Mouse (Mus musculus): ENCODE measurements around the gene Fam136a.

Gene Fam136a

GRCm38 (mm10) chr6:86397257-86397980, 32.0 kb downstream of the Fam136a start:
- DNase-seq (ENCODE audit: low read depth): no peak

DNA sequence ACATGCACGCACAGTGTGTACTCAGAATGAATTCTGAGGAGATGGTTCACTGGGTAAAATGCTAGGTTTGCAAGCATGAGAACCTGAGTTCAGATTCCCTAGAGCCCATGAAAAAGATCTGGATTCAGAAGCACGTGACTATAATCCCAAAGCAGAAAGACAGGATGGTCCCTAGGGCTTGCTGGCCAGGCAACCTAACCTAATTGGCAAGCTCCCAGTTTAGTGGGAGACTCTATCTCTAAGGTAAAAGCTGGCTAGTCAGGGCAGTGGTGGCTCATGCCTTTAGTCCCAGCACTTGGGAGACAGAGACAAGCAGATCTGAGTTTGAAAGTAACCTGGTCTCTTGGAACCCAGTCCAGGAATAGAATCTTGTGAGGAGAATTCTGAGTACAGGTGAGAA, 33.5 kb downstream of the Fam136a start:
- DNase-seq (ENCODE audit: low read depth): no peak

DNA sequence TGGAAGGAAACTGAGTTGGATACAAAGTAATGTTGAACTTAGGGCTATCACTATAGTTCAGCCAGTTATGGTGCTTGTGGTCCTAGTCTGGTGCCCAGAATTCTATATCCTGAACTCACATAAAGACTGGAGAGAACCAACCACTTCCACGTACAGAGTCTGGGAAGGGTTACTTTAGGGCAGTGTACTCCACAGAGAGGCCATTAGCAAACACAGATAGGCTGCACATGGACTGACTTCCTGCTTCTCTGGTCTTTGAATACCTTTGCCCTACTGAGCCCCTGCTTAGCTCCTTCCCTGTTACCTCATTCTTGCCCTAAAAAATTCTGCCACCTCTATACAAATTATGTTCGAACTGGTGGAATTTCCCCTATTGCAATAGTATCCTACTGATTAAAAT, 34.5 kb downstream of the Fam136a start:
- DNase-seq (ENCODE audit: low read depth): no peak

DNA sequence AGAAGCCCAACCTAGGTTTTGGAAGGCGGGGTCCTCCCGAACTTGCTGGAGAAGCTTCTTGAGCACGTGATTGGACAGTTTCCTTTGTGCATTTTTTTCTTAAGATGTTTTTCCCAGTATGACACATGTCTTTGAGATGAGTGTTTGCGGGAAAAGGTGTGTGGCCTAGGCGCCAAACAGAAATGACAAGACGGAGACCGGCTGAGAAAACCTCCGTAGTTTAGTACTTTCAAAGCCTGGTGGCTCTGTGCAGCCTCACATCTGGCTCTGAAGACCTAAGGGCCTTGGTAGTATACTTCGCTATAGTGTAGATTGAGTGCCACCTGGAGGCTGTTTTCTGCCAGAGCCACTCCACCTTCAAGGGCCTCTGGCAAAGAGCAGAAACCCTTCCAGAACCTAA, 35.5 kb downstream of the Fam136a start:
- DNase-seq (ENCODE audit: low read depth): peak; percentile 86

DNA sequence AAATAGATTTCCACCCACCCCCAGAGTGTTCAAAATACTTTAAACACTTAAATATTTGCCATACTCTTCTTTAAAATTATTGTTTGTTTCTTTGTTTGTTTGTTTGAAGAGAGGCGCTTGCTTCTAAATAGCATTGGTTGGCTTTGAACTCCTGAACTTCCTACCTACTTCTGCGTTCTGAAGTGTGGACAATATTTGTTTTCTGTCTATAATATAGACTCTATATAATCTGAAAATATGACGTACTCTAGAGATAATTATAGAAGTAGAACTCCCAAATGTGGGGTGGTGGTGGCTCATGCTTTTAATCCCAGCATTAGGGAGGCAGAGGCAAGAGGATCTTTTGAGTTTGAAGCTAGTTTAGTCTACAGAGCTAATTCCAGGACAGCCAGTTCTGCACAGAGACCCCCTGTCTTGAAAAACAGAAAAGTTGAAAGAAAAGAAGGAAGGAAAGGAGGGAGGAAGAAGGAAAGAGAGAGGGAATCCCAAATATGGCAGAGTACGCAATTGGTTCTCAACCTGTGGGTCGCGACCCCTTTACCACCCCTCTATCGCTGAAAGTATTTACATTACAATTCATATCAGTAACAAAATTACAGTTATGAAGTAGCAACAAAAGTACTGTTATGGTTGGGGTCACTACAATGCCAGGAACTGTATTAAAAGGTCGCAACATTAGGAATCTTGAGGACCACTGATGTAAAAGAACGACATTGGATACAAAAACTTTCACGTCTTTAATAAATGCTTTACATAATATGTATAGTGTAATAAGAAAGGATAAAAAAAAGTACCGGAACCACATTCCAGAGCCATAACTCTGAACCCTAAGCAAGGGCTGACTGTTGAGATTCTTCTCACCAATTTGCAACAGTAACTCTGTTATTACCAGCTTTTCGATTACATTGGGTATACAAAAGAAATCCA, 37.5 kb downstream of the Fam136a start:
- no peak for DNase-seq (ENCODE audit: low read depth)

DNA sequence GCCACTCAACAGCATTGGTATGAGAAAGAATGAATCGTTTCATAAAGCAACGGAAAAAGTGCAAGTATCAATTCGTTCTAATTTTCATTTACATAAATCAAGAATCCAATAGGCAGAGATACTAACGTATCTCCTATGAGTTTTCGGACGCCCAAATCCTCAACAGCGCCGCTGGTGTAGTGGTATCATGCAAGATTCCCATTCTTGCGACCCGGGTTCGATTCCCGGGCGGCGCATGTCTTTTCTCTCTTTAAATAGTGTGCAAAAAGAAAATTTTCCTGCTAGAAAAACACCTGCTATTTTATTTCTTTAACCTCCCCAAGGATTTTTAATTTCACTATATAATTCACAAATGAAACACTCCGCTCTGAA, 38.3 kb downstream of the Fam136a start:
- peak; percentile 91 for DNase-seq (ENCODE audit: low read depth)

- DNase-seq (ENCODE audit: low read depth): peak; percentile 98
Observed at GRCm38 (mm10) chr6:86404100-86404861, 38.8 kb downstream of the Fam136a start, which contains the start of gene Tia1. Gene Tia1, plus strand, starts transcription at chr6:86404219.

DNA sequence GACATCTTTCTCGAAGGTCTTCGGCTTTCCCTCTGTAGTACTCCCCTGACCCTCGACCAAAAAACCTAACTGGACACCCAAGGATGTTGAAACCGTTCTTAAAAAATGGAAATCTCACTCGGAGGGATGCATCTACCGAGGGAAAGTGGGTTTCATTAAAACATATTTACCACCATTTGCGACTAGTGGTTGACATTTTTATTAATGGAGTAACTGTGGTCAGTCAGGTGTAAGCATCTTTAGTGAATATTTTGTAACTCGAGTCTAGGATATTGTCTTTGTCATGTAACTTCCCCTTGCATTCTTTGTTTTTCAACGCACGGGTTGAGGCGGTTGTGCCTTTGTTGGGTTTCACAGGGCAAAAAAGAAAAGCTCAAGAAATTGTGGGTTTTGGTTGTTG, 39.5 kb downstream of the Fam136a start:
- DNase-seq (ENCODE audit: low read depth): peak; percentile 57

GRCm38 (mm10) chr6:86406306-86406705, 40.9 kb downstream of the Fam136a start:
- DNase-seq (ENCODE audit: low read depth): no peak

DNA sequence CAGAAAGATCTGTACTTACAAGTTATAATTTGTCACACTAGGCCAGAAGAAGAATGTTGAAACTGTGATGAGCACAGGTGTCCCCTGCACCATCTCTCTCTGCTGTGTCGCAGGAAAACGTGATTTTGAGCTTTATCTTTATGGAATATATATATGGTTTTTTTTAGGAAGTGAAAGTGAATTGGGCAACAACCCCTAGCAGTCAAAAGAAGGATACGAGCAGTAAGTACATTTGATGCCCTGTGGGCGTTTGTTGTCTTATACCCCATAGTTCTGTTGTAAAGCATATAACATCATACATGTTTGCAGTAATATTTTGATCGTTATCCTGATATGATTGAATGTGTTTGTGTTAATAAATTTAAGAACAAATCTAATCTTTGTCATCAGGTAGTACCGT, 53.3 kb downstream of the Fam136a start:
- no peak for DNase-seq (ENCODE audit: low read depth)

GRCm38 (mm10) chr6:86419239-86419638, 53.8 kb downstream of the Fam136a start:
- no peak for DNase-seq (ENCODE audit: low read depth)
